11 mouse cellular contexts compared by ENCODE assay signal in the genomic region with DNA sequence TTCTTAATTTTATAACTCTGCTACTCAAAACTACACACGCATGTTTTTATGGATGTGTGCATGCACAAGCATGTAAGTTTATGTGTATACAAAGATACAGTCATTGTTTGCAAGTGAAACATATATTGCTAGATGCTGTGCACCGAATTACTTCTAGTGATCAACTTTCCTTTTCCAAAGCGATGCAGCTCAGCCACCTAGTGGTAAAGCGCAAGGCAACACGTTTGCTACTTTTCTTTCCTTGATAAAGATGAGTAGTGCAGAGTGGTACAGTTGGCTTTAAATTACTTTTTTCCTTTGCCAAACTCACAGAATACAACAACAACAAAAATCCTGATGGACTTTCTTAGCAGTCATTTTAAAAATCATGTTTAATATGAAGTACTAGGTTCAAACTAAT. TPM values are rescaled to one million over a fixed set of nuclear protein-coding genes. Genes with fewer than 3 reads are reported as not detected.
A peak's percentile ranks its signal among the peaks of the same experiment; 100 is the strongest.
DNase-seq lines count a peak whose midpoint lies in the region; TF ChIP-seq lines count a peak whose summit lies in the region.
"Had no signal": no experiment of that assay in that cellular context is flagged by ENCODE, and none has a peak within 500 bp of the region (broad histone marks: within the 10 kb centered on the region; RNA-seq: fewer than 3 reads in every experiment).

No protein-coding gene starts in this region.

- DNase-seq in left cerebral cortex, postnatal 14 days (ENCODE audit: low spot score in 2 of 2) = peak; percentile 7 to 26
- no peak for DNase-seq in left cerebral cortex, adult 11 months (ENCODE audit: low spot score)
- DNase-seq in 3T3-L1 (ENCODE audit: low read depth, low spot score) = peak; percentile 29
- peak; percentile 43 for DNase-seq in 416B (ENCODE audit: low read depth)
- DNase-seq in brain, embryonic 14.5 days (ENCODE audit: low read depth) = peak; percentile 25
- no peak for DNase-seq in spleen, postnatal 36 days (ENCODE audit: low spot score in 2 of 2)
- no peak for DNase-seq in adrenal gland, postnatal 10 days
- DNase-seq: adrenal gland, adult 8-10 months; cerebellum, postnatal 25 days; kidney, adult 2 months; thymus, postnatal 25 days had no signal

- no peak for TF ChIP-seq POLR2A in brain, embryonic 14.5 days (IDR thresholded peaks at IDR 0.05; ENCODE audit: borderline replicate concordance, extremely low read depth, insufficient read depth, insufficient read length, poor library complexity, severe bottlenecking)

- intact Hi-C loops in left cerebral cortex, postnatal 14 days (cut with DNase I) = no loop called here

- peak; percentile 47; the same call in 1 of the 2 replicates for TF ChIP-seq CTCF in brain, embryonic 14.5 days (IDR thresholded peaks at IDR 0.05; ENCODE audit: borderline replicate concordance, extremely low read depth, insufficient read depth, insufficient read length)

RNA-seq across cellular contexts. Expression of a gene that starts 21.6 kb away (rescaled TPM):
- total RNA-seq in left cerebral cortex, postnatal 14 days (2021) = under 1 TPM; 0.40 to 0.62 TPM
- 0.05 and 0.30 TPM in 2 replicates for polyA plus RNA-seq in brain, embryonic 14.5 days (2012; rRNA removed)
- 1 to 10 TPM in 1 of 2 experiments, under 1 TPM in 1; 0.58 to 2.3 TPM for total RNA-seq in adrenal gland, postnatal 10 days (2021)
- total RNA-seq: adrenal gland, adult 8-10 months had no signal
- polyA plus RNA-seq: kidney, adult 2 months had no signal

RNA-seq across cellular contexts. Expression of a gene that starts 50.2 kb away (rescaled TPM):
- 1 to 10 TPM; 1.8 to 2.0 TPM for total RNA-seq in left cerebral cortex, postnatal 14 days (2021)
- 1.6 and 1.7 TPM in 2 replicates for polyA plus RNA-seq in brain, embryonic 14.5 days (2012; rRNA removed)
- total RNA-seq in adrenal gland, postnatal 10 days (2021) = 10 to 100 TPM; 16.3 to 21.1 TPM

Comparison
In these comparisons a context has a peak if more than half of its experiments do, and no peak if none do; other contexts are left out.
1. DNase-seq: peak in left cerebral cortex, postnatal 14 days (2 of 2), 3T3-L1 (single experiment), 416B (single experiment) and brain, embryonic 14.5 days (single experiment); none in left cerebral cortex, adult 11 months (single experiment), spleen, postnatal 36 days (0 of 2) and adrenal gland, postnatal 10 days (single experiment).
2. RNA of a gene that starts 50.2 kb away (total RNA-seq): 16.3 to 21.1 TPM in adrenal gland, postnatal 10 days; 1.8 to 2.0 TPM in left cerebral cortex, postnatal 14 days; every median in the first group is over 4 times any median in the second.